Mouse (Mus musculus): ENCODE measurements around the gene AI481877.

AI481877 gene

GRCm38 (mm10) chr4:59123557-59123956 lies 15.2 kb downstream of the AI481877 start:
- DNase-seq, result no peak

GRCm38 (mm10) chr4:59117644-59118495 lies 20.9 kb downstream of the AI481877 start:
- DNase-seq, result peak in 1 of 2 experiments; percentile 32

- no peak for DNase-seq
Measured at GRCm38 (mm10) chr4:59108721-59109120, 30.1 kb downstream of the AI481877 start.

- DNase-seq, result no peak
Measured at GRCm38 (mm10) chr4:59107886-59108285, 30.9 kb downstream of the AI481877 start.

GRCm38 (mm10) chr4:59106661-59107060 lies 32.1 kb downstream of the AI481877 start:
- no peak for DNase-seq

- DNase-seq, result no peak
Measured at GRCm38 (mm10) chr4:59104166-59104565, 34.6 kb downstream of the AI481877 start.

GRCm38 (mm10) chr4:59096393-59096792 lies 42.4 kb downstream of the AI481877 start:
- DNase-seq, result peak; percentile 50 to 78

GRCm38 (mm10) chr4:59089391-59089790 lies 49.4 kb downstream of the AI481877 start:
- no peak for DNase-seq

GRCm38 (mm10) chr4:59083430-59083829 lies 55.4 kb downstream of the AI481877 start:
- DNase-seq, result no peak

GRCm38 (mm10) chr4:59069276-59069675 lies 69.5 kb downstream of the AI481877 start:
- DNase-seq, result no peak

- DNase-seq, result no peak
Measured at GRCm38 (mm10) chr4:59062526-59062925, 76.3 kb downstream of the AI481877 start.

- no peak for DNase-seq
Measured at GRCm38 (mm10) chr4:59057929-59058328, 80.9 kb downstream of the AI481877 start.

- DNase-seq, result no peak
Measured at GRCm38 (mm10) chr4:59051081-59051480, 87.7 kb downstream of the AI481877 start.

- no peak for DNase-seq
Measured at GRCm38 (mm10) chr4:59047222-59047621, 91.6 kb downstream of the AI481877 start.

- no peak for DNase-seq
Measured at GRCm38 (mm10) chr4:59043891-59044290, 94.9 kb downstream of the AI481877 start.

GRCm38 (mm10) chr4:59043074-59043473 lies 95.7 kb downstream of the AI481877 start:
- peak in 1 of 2 experiments; percentile 10 for DNase-seq

GRCm38 (mm10) chr4:59040397-59041287 lies 98.1 kb downstream of the AI481877 start:
- no peak for DNase-seq

- DNase-seq, result no peak
Measured at GRCm38 (mm10) chr4:59037525-59037924, 101.3 kb downstream of the AI481877 start.

GRCm38 (mm10) chr4:59036490-59037127 lies 102.2 kb downstream of the AI481877 start:
- DNase-seq, result peak; percentile 71 to 73

GRCm38 (mm10) chr4:59035786-59036350 lies 102.9 kb downstream of the AI481877 start:
- DNase-seq, result no peak

GRCm38 (mm10) chr4:59034918-59035785 lies 103.6 kb downstream of the AI481877 start, which contains the start of gene Gng10:
Gene Gng10, plus strand, starts transcription at chr4:59035088.
- DNase-seq, result peak; percentile 53 to 61
